Mouse (Mus musculus) CH12.LX (cell line): ENCODE results near the gene Nfkb2. TPM values are rescaled to one million over a fixed set of nuclear protein-coding genes. Genes with fewer than 3 reads are reported as not detected.

Experiments
- DNase-seq: peaks from one replicate; pipeline ENCODE4 v3.0.0-alpha.2; 2013; ENCODE audit errors: extremely low read depth
- H3K27ac ChIP-seq: 2 replicates; pipeline ENCODE4 v1.5.1; 2012; ENCODE audit warnings: low read depth, mild to moderate bottlenecking, control low read depth, moderate library complexity; ENCODE audit not compliant: insufficient read depth
- H3K27me3 ChIP-seq: replicated peaks from 2 replicates; pipeline ENCODE3; 2012; ENCODE audit warnings: inconsistent platforms
- H3K36me3 ChIP-seq, 2 experiments: replicated peaks in 1 of 2; 2 replicates each; pipeline versions ENCODE3 to v1.6.1; 2012; ENCODE audit warnings: inconsistent platforms in 1 of 2, low read length in 1 of 2, mild to moderate bottlenecking in 1 of 2, mixed read lengths in 1 of 2, moderate library complexity in 1 of 2; ENCODE audit not compliant: control insufficient read depth in 1 of 2, insufficient read depth in 1 of 2
- H3K4me1 ChIP-seq, 2 experiments: 2 replicates each; pipeline ENCODE4 v1.6.1; 2012; ENCODE audit warnings: inconsistent platforms in 1 of 2, moderate library complexity in 1 of 2; ENCODE audit not compliant: insufficient read depth in 2 of 2, control insufficient read depth in 1 of 2
- H3K4me2 ChIP-seq: 2 replicates; pipeline ENCODE4 v1.6.1; 2012; ENCODE audit warnings: low read depth, mild to moderate bottlenecking, control low read depth; ENCODE audit not compliant: poor library complexity, insufficient read depth, severe bottlenecking
- H3K4me3 ChIP-seq, 3 experiments: fragments of 150-350 bp in 1 of 3; sonication (generic) in 1 of 3; replicated peaks in 1 of 3; 2 replicates each; pipeline versions ENCODE3 to v1.5.1; 2011 to 2012; ENCODE audit warnings: low read depth in 2 of 3, low read length in 2 of 3, mild to moderate bottlenecking in 2 of 3, moderate library complexity in 2 of 3, control low read depth in 1 of 3, improper control_type of control experiment in 1 of 3, inconsistent platforms in 1 of 3, mixed read lengths in 1 of 3; ENCODE audit not compliant: poor library complexity in 1 of 3
- H3K79me2 ChIP-seq: replicated peaks from 2 replicates; pipeline ENCODE4 v1.6.1; 2012; ENCODE audit warnings: mild to moderate bottlenecking, moderate library complexity; ENCODE audit not compliant: control insufficient read depth, poor library complexity, insufficient read depth, severe bottlenecking; ENCODE audit errors: extremely low read depth
- H3K9ac ChIP-seq: 2 replicates; pipeline ENCODE4 v1.6.1; 2012; ENCODE audit warnings: low read depth, mild to moderate bottlenecking, control low read depth, moderate library complexity; ENCODE audit not compliant: insufficient read depth
- H3K9me3 ChIP-seq: replicated peaks from 2 replicates; pipeline ENCODE3; 2012; ENCODE audit warnings: low read length, inconsistent platforms, mixed read lengths
- BHLHE40 ChIP-seq: IDR thresholded peaks from 2 replicates; pipeline ENCODE4 v1.6.1; 2011; ENCODE audit warnings: mild to moderate bottlenecking, low read depth, low read length, improper control_type of control experiment
- CTCF ChIP-seq, 2 experiments: IDR thresholded peaks in 1 of 2; conservative IDR thresholded peaks in 1 of 2; 2 replicates each; pipeline ENCODE4 v1.5.1; 2011 to 2012; ENCODE audit warnings: low read depth in 2 of 2, low read length in 2 of 2, improper control_type of control experiment in 1 of 2, inconsistent platforms in 1 of 2, mild to moderate bottlenecking in 1 of 2, moderate library complexity in 1 of 2
- E2F4 ChIP-seq: IDR thresholded peaks from 2 replicates; pipeline ENCODE4 v1.6.1; 2011; ENCODE audit warnings: low read depth, low read length, improper control_type of control experiment; ENCODE audit not compliant: insufficient replicate concordance
- ELF1 ChIP-seq: IDR thresholded peaks from 2 replicates; pipeline ENCODE4 v1.6.1; 2014; ENCODE audit warnings: low read depth, mild to moderate bottlenecking, inconsistent platforms, low read length, improper control_type of control experiment
- EP300 ChIP-seq: IDR thresholded peaks from 2 replicates; pipeline ENCODE4 v1.6.1; 2011; ENCODE audit warnings: low read length, improper control_type of control experiment
- ETS1 ChIP-seq: conservative IDR thresholded peaks from 2 replicates; pipeline ENCODE4 v1.6.1; 2012; ENCODE audit warnings: low read depth, mild to moderate bottlenecking, inconsistent platforms, low read length, improper control_type of control experiment, moderate library complexity
- IRF4 ChIP-seq: IDR thresholded peaks from 2 replicates; pipeline ENCODE4 v1.6.1; 2014; ENCODE audit warnings: low read depth, mild to moderate bottlenecking, inconsistent platforms, low read length, improper control_type of control experiment
- JUND ChIP-seq: conservative IDR thresholded peaks from 2 replicates; pipeline ENCODE4 v1.6.1; 2011; ENCODE audit warnings: low read depth, low read length, improper control_type of control experiment
- MAFK ChIP-seq: IDR thresholded peaks from 2 replicates; pipeline ENCODE4 v1.6.1; 2011; ENCODE audit warnings: low read length, improper control_type of control experiment; ENCODE audit not compliant: insufficient replicate concordance
- MXI1 ChIP-seq: IDR thresholded peaks from 2 replicates; pipeline ENCODE4 v1.6.1; 2011; ENCODE audit warnings: mild to moderate bottlenecking, low read depth, low read length, improper control_type of control experiment
- NELFE ChIP-seq: IDR thresholded peaks from 2 replicates; pipeline ENCODE4 v1.6.1; 2011; ENCODE audit warnings: low read depth, low read length, improper control_type of control experiment
- POLR2A ChIP-seq: IDR thresholded peaks from 2 replicates; pipeline ENCODE4 v1.6.1; 2011; ENCODE audit warnings: low read depth, mild to moderate bottlenecking, improper control_type of control experiment, low read length
- POLR2AphosphoS2 ChIP-seq: IDR thresholded peaks from 2 replicates; pipeline ENCODE4 v1.6.1; 2011; ENCODE audit warnings: low read depth, low read length, improper control_type of control experiment
- RCOR1 ChIP-seq: conservative IDR thresholded peaks from 2 replicates; pipeline ENCODE4 v1.6.1; 2012; ENCODE audit warnings: low read depth, mild to moderate bottlenecking, inconsistent platforms, low read length, improper control_type of control experiment
- SIN3A ChIP-seq: IDR thresholded peaks from 2 replicates; pipeline ENCODE4 v1.6.1; 2012; ENCODE audit warnings: low read length, improper control_type of control experiment, inconsistent platforms
- TBP ChIP-seq: conservative IDR thresholded peaks from 2 replicates; pipeline ENCODE4 v1.6.1; 2011; ENCODE audit warnings: low read depth, low read length, improper control_type of control experiment
- USF1 ChIP-seq: IDR thresholded peaks from 2 replicates; pipeline ENCODE4 v1.6.1; 2014; ENCODE audit warnings: low read depth, mild to moderate bottlenecking, inconsistent platforms, low read length, improper control_type of control experiment
- ZC3H11A ChIP-seq: IDR thresholded peaks from 2 replicates; pipeline ENCODE4 v1.6.1; 2012; ENCODE audit warnings: low read depth, mild to moderate bottlenecking, inconsistent platforms, low read length, improper control_type of control experiment
- ZMIZ1 ChIP-seq: IDR thresholded peaks from 2 replicates; pipeline ENCODE4 v1.6.1; 2012; ENCODE audit warnings: low read depth, mild to moderate bottlenecking, inconsistent platforms, low read length, improper control_type of control experiment
- ZNF384 ChIP-seq: IDR thresholded peaks from 2 replicates; pipeline ENCODE4 v1.6.1; 2012; ENCODE audit warnings: low read depth, low read length, improper control_type of control experiment, inconsistent platforms
- dilution Hi-C: fragments of 300-500 bp; cut with MboI; formaldehyde crosslinking; loops from 2 replicates; pipeline ENCODE4 v1.14.3; 2020; ENCODE audit warnings: low sequenced_read_pairs; ENCODE audit not compliant: extremely low pct_unique_long_range_greater_than_20kb, extremely low pct_ligation_motif_present
- in situ Hi-C: fragments of 300-500 bp; cut with MboI; formaldehyde crosslinking; loops from 3 replicates; pipeline ENCODE4 v1.14.3; 2019; ENCODE audit warnings: low sequenced_read_pairs, low pct_ligation_motif_present, low pct_unique_long_range_greater_than_20kb, mixed read lengths
- polyA plus RNA-seq: library from polyadenylated mRNA; unstranded; fragments of >175 nt; gene quantifications from 2 replicates; pipeline ENCODE4 v1.2.1, GENCODE M21; 2012; ENCODE audit warnings: low read depth; ENCODE audit not compliant: insufficient read length
- total RNA-seq, 2 experiments: library from RNA; depleted of rRNA; stranded (reverse); fragments of 300-350 nt in 1 of 2; fragments of >200 nt in 1 of 2; gene quantifications; 2 replicates each; pipeline ENCODE4 v1.2.3; 2012 to 2014

Nfkb2 gene
- total and polyA plus RNA-seq, 3 experiments: 44.3 to 71.7 (median 64.8) TPM

- dilution Hi-C loops: no loop called here
- Histone ChIP-seq H3K4me3 (no peak overlapping the region), H3K4me1 (peaks cover 4 to 55% of the 10 kb centered on the region in 2 experiments; a peak in 3 of 4 replicates), H3K27ac (no peak overlapping the region), H3K9me3 (peaks cover 8% of the 10 kb centered on the region), H3K36me3 (peaks cover 0 to 15% of the 10 kb centered on the region in 2 experiments), H3K27me3 (peaks cover 35% of the 10 kb centered on the region), H3K79me2 (no peaks in the 10 kb centered on the region), H3K9ac (no peak overlapping the region), H3K4me2 (no peak overlapping the region)
- in situ Hi-C loops: no loop called here
- TF ChIP-seq MXI1 (peak; percentile 49; the same call in 1 of the 2 replicates), ZMIZ1 (no peak), MAFK (no peak)
- peak; percentile 58 for DNase-seq
Observed at GRCm38 (mm10) chr19:46321101-46321943, 17.2 kb downstream of the Nfkb2 start.

GRCm38 (mm10) chr19:46322144-46322995, 18.2 kb downstream of the Nfkb2 start:
- Histone ChIP-seq H3K27me3 (peaks cover 44% of the 10 kb centered on the region), H3K4me3 (no peak overlapping the region), H3K4me1 (peaks cover 6 to 54% of the 10 kb centered on the region in 2 experiments; a peak in 3 of 4 replicates), H3K4me2 (no peak overlapping the region), H3K9me3 (peaks cover 6% of the 10 kb centered on the region), H3K79me2 (no peaks in the 10 kb centered on the region), H3K27ac (no peak overlapping the region), H3K9ac (no peak overlapping the region), H3K36me3 (peaks cover 0 to 8% of the 10 kb centered on the region in 2 experiments)
- dilution Hi-C loops (no loop called here), in situ Hi-C loops (no loop called here)
- TF ChIP-seq RCOR1: no peak
- TF ChIP-seq SIN3A: no peak
- TF ChIP-seq ZC3H11A: no peak
- TF ChIP-seq USF1: no peak
- TF ChIP-seq CTCF (conservative IDR thresholded peaks at IDR 0.05 in 1 of 2, IDR thresholded peaks at IDR 0.05 in 1 of 2; ENCODE audit: low read depth in 2 of 2, low read length in 2 of 2): no peak
- TF ChIP-seq NELFE: no peak
- no peak for TF ChIP-seq IRF4
- TF ChIP-seq ZNF384: no peak
- no peak for TF ChIP-seq BHLHE40
- no peak for TF ChIP-seq TBP
- TF ChIP-seq MAFK: no peak
- TF ChIP-seq E2F4: no peak
- no peak for TF ChIP-seq POLR2AphosphoS2
- TF ChIP-seq POLR2A: no peak
- no peak for TF ChIP-seq JUND
- no peak for TF ChIP-seq ELF1
- TF ChIP-seq EP300: no peak
- no peak for TF ChIP-seq ETS1
- no peak for DNase-seq
